Comparison of ENCODE assay signal across 14 mouse cellular contexts in genomic region chr6:140299653-140300052, GRCm38 (mm10).
DNase-seq lines count a peak whose midpoint lies in the region; ATAC-seq and TF ChIP-seq lines count a peak whose summit lies in the region.
"Had no signal": no experiment of that assay in that cellular context is flagged by ENCODE, and none has a peak within 500 bp of the region (broad histone marks: within the 10 kb centered on the region; RNA-seq: fewer than 3 reads in every experiment).

No protein-coding gene starts in this region.

- TF ChIP-seq CTCF in stomach, postnatal 0 days (IDR thresholded peaks at IDR 0.05; ENCODE audit: low read depth) = no peak

- no peak for DNase-seq in kidney, adult 8-10 months
- no peak for DNase-seq in neural tube, embryonic 10.5 days (ENCODE audit: extremely low spot score, low spot score)
- DNase-seq in stomach, postnatal 0 days (ENCODE audit: low spot score) = no peak
- DNase-seq: cerebellum, postnatal 25 days; thymus, adult 2 months had no signal

- no peak for TF ChIP-seq EP300 in stomach, postnatal 0 days (optimal IDR thresholded peaks at IDR 0.05)

- ATAC-seq in forebrain, embryonic 13.5 days = peak; percentile 41; the same call in 1 of the 2 replicates
- no peak for ATAC-seq in forebrain, embryonic 15.5 days (replicated peaks)
- peak; percentile 33; the same call in 1 of the 2 replicates for ATAC-seq in kidney, embryonic 14.5 days (ENCODE audit: low FRiP score, low TSS enrichment)
- 0 out of 2 replicates have a peak, but pooled peaks have one; percentile 29 for ATAC-seq in neural tube, embryonic 12.5 days (ENCODE audit: low FRiP score, low read depth)
- no peak for ATAC-seq in stomach, postnatal 0 days (ENCODE audit: low FRiP score, low TSS enrichment)
- ATAC-seq in megakaryocyte progenitor cell, adult 5-6 weeks (replicated peaks; ENCODE audit: poor library complexity) = no peak
- ATAC-seq: hindbrain, postnatal 0 days had no signal

- WGBS in forebrain, embryonic 13.5 days = 68% methylated on average over 7 of the region's 7 CpGs
- WGBS in forebrain, embryonic 15.5 days = 69% methylated on average over 7 of the region's 7 CpGs
- WGBS in kidney, embryonic 14.5 days = 53% methylated on average over 7 of the region's 7 CpGs
- WGBS in neural tube, embryonic 12.5 days = 53% methylated on average over 7 of the region's 7 CpGs
- 63% methylated on average over 7 of the region's 7 CpGs for WGBS in stomach, postnatal 0 days

- no peaks in the 10 kb centered on the region for H3K9me3 ChIP-seq in forebrain, embryonic 13.5 days (replicated peaks)
- H3K9me3 ChIP-seq in forebrain, embryonic 15.5 days = no peaks in the 10 kb centered on the region
- no peaks in the 10 kb centered on the region for H3K9me3 ChIP-seq in kidney, embryonic 14.5 days (ENCODE audit: control insufficient read depth, low read length)
- H3K9me3 ChIP-seq in neural tube, embryonic 12.5 days = no peaks in the 10 kb centered on the region
- no peaks in the 10 kb centered on the region for H3K9me3 ChIP-seq in stomach, postnatal 0 days (ENCODE audit: control insufficient read depth, low read length)
- H3K9me3 ChIP-seq: midbrain, embryonic 12.5 days had no signal

- no peak overlapping the region for H3K9ac ChIP-seq in forebrain, embryonic 13.5 days
- H3K9ac ChIP-seq in forebrain, embryonic 15.5 days (replicated peaks) = no peak overlapping the region
- no peak overlapping the region for H3K9ac ChIP-seq in kidney, embryonic 14.5 days (ENCODE audit: low read depth, low read length)
- H3K9ac ChIP-seq in neural tube, embryonic 12.5 days = no peak overlapping the region
- no peak overlapping the region for H3K9ac ChIP-seq in stomach, postnatal 0 days (ENCODE audit: low read length)
- H3K9ac ChIP-seq: liver, embryonic 12.5 days; midbrain, embryonic 12.5 days had no signal

- no peaks in the 10 kb centered on the region for H3K27me3 ChIP-seq in forebrain, embryonic 13.5 days
- no peaks in the 10 kb centered on the region for H3K27me3 ChIP-seq in forebrain, embryonic 15.5 days
- H3K27me3 ChIP-seq in kidney, embryonic 14.5 days (ENCODE audit: control insufficient read depth, insufficient read depth, low read length) = no peaks in the 10 kb centered on the region
- no peaks in the 10 kb centered on the region for H3K27me3 ChIP-seq in neural tube, embryonic 12.5 days (replicated peaks)
- H3K27me3 ChIP-seq in stomach, postnatal 0 days (ENCODE audit: control insufficient read depth, insufficient read depth, low read length) = no peaks in the 10 kb centered on the region
- H3K27me3 ChIP-seq: liver, embryonic 12.5 days; midbrain, embryonic 12.5 days had no signal

- H3K27ac ChIP-seq in forebrain, embryonic 13.5 days = no peak overlapping the region
- H3K27ac ChIP-seq in forebrain, embryonic 15.5 days (replicated peaks) = no peak overlapping the region
- H3K27ac ChIP-seq in kidney, embryonic 14.5 days (ENCODE audit: low read depth, low read length) = no peak overlapping the region
- H3K27ac ChIP-seq in neural tube, embryonic 12.5 days = no peak overlapping the region
- H3K27ac ChIP-seq in stomach, postnatal 0 days (replicated peaks) = 0 out of 2 replicates have a peak overlapping the region, but pooled peaks have one; percentile 2
- H3K27ac ChIP-seq: hindbrain, postnatal 0 days; liver, embryonic 12.5 days; midbrain, embryonic 12.5 days had no signal

- no peaks in the 10 kb centered on the region for H3K36me3 ChIP-seq in forebrain, embryonic 13.5 days (ENCODE audit: poor library complexity, severe bottlenecking)
- no peaks in the 10 kb centered on the region for H3K36me3 ChIP-seq in forebrain, embryonic 15.5 days
- H3K36me3 ChIP-seq in kidney, embryonic 14.5 days (ENCODE audit: control insufficient read depth, insufficient read depth, low read length) = no peaks in the 10 kb centered on the region
- no peaks in the 10 kb centered on the region for H3K36me3 ChIP-seq in neural tube, embryonic 12.5 days
- no peaks in the 10 kb centered on the region for H3K36me3 ChIP-seq in stomach, postnatal 0 days (ENCODE audit: control insufficient read depth, insufficient read depth, low read length)
- H3K36me3 ChIP-seq: G1E; liver, embryonic 12.5 days; midbrain, embryonic 12.5 days had no signal

- no peak overlapping the region for H3K4me3 ChIP-seq in forebrain, embryonic 13.5 days
- no peak overlapping the region for H3K4me3 ChIP-seq in forebrain, embryonic 15.5 days
- no peak overlapping the region for H3K4me3 ChIP-seq in kidney, embryonic 14.5 days (ENCODE audit: low read length)
- H3K4me3 ChIP-seq in neural tube, embryonic 12.5 days = no peak overlapping the region
- no peak overlapping the region for H3K4me3 ChIP-seq in stomach, postnatal 0 days (ENCODE audit: low read depth, low read length)
- H3K4me3 ChIP-seq: liver, embryonic 12.5 days; midbrain, embryonic 12.5 days had no signal

- H3K4me2 ChIP-seq in forebrain, embryonic 13.5 days = no peak overlapping the region
- no peak overlapping the region for H3K4me2 ChIP-seq in forebrain, embryonic 15.5 days (replicated peaks)
- H3K4me2 ChIP-seq in kidney, embryonic 14.5 days (replicated peaks; ENCODE audit: low read depth, low read length) = no peak overlapping the region
- no peak overlapping the region for H3K4me2 ChIP-seq in neural tube, embryonic 12.5 days (replicated peaks)
- no peak overlapping the region for H3K4me2 ChIP-seq in stomach, postnatal 0 days (replicated peaks; ENCODE audit: low read depth)
- H3K4me2 ChIP-seq: liver, embryonic 12.5 days; midbrain, embryonic 12.5 days had no signal

- H3K4me1 ChIP-seq in forebrain, embryonic 13.5 days = peaks cover 26% of the 10 kb centered on the region
- peaks cover 15% of the 10 kb centered on the region for H3K4me1 ChIP-seq in forebrain, embryonic 15.5 days
- no peaks in the 10 kb centered on the region for H3K4me1 ChIP-seq in kidney, embryonic 14.5 days (ENCODE audit: control insufficient read depth, insufficient read depth, low read length)
- peaks cover 18% of the 10 kb centered on the region for H3K4me1 ChIP-seq in neural tube, embryonic 12.5 days
- no peaks in the 10 kb centered on the region for H3K4me1 ChIP-seq in stomach, postnatal 0 days (replicated peaks; ENCODE audit: control insufficient read depth, insufficient read depth)
- H3K4me1 ChIP-seq: liver, embryonic 12.5 days; midbrain, embryonic 12.5 days had no signal

Comparison
In these comparisons a context has a peak if more than half of its experiments do, and no peak if none do; other contexts are left out.
1. ATAC-seq: peak in forebrain, embryonic 13.5 days (single experiment), kidney, embryonic 14.5 days (single experiment) and neural tube, embryonic 12.5 days (single experiment); none in forebrain, embryonic 15.5 days (single experiment), stomach, postnatal 0 days (single experiment) and megakaryocyte progenitor cell, adult 5-6 weeks (single experiment).